Mouse (Mus musculus): Measurements from ENCODE around the gene Ttll9. TPM values are rescaled to one million over a fixed set of nuclear protein-coding genes. Genes with fewer than 3 reads are reported as not detected.

Ttll9 gene
- polyA plus RNA-seq, 1 experiment from 2014 or later, result 6.4 TPM

DNA sequence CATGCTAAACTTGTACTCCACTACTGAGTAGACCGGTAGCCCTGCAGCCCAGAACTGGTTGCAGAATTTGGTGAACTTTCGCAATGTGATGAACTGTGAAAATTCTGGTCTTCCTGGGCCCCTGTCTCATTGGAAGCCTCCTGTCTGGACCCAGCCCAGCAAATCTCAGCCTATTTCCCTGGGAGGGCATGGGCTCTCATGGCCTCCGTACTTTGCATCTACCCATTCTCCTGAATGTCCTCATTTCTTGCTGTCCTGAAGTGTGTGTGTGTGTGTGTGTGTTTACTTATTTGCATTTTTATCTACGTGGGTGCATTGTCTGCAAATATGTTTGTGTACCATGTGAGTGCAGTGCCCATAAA lies 87.7 kb downstream of the Ttll9 start:
- Histone ChIP-seq H3K4me2 (ENCODE audit: low read depth, low read length) (no peak overlapping the region), H3K4me3 (ENCODE audit: low read depth, low read length) (no peak overlapping the region), H3K27ac (ENCODE audit: low read depth, low read length) (peak overlapping the region; percentile 66; the same call in 1 of the 2 replicates), H3K36me3 (ENCODE audit: control insufficient read depth, insufficient read depth, low read length) (peaks cover 4% of the 10 kb centered on the region), H3K4me1 (ENCODE audit: control insufficient read depth, insufficient read depth, low read length) (no peaks in the 10 kb centered on the region), H3K9ac (replicated peaks; ENCODE audit: low read depth, low read length) (no peak overlapping the region), H3K9me3 (ENCODE audit: control insufficient read depth, low read length) (no peaks in the 10 kb centered on the region), H3K27me3 (ENCODE audit: control insufficient read depth, insufficient read depth, low read length) (no peaks in the 10 kb centered on the region)
- no peak for ATAC-seq (ENCODE audit: low read depth)
- 87% methylated on average over 4 of the region's 4 CpGs for WGBS

GRCm38 (mm10) chr2:153051095-153051494 lies 88.8 kb downstream of the Ttll9 start:
- ATAC-seq (ENCODE audit: low read depth), result no peak
- H3K9ac ChIP-seq (replicated peaks; ENCODE audit: low read depth, low read length), result no peak overlapping the region
- WGBS, result 89% methylated on average over 6 of the region's 6 CpGs
- H3K9me3 ChIP-seq (ENCODE audit: control insufficient read depth, low read length), result no peaks in the 10 kb centered on the region
- H3K27ac ChIP-seq (ENCODE audit: low read depth, low read length), result no peak overlapping the region
- peaks cover 4% of the 10 kb centered on the region for H3K36me3 ChIP-seq (ENCODE audit: control insufficient read depth, insufficient read depth, low read length)
- no peak overlapping the region for H3K4me2 ChIP-seq (ENCODE audit: low read depth, low read length)
- H3K4me3 ChIP-seq (ENCODE audit: low read depth, low read length), result no peak overlapping the region
- H3K4me1 ChIP-seq (ENCODE audit: control insufficient read depth, insufficient read depth, low read length), result no peaks in the 10 kb centered on the region
- no peaks in the 10 kb centered on the region for H3K27me3 ChIP-seq (ENCODE audit: control insufficient read depth, insufficient read depth, low read length)

DNA sequence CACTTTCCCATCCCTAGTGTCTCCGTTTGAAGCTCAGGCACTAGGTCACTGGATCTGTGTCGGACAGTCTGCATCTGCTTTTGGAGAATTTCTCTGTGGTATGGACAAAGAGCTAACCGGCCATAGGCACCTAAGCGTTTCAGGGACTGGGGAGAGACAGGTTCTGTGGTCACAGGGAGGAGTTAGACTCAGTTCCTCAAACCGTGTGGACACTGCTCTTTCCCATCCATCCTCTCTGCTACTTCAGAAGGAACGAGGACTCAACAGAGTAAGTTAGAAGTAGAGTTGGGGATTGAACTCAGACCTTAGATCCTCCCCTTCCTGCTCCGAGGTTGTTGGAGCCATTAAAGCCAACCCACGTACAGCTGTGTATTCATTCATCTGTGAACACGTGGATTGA lies 89.3 kb downstream of the Ttll9 start:
- no peak for ATAC-seq (ENCODE audit: low read depth)
- no peak overlapping the region for H3K4me2 ChIP-seq (ENCODE audit: low read depth, low read length)
- H3K9me3 ChIP-seq (ENCODE audit: control insufficient read depth, low read length), result no peaks in the 10 kb centered on the region
- H3K4me1 ChIP-seq (ENCODE audit: control insufficient read depth, insufficient read depth, low read length), result no peaks in the 10 kb centered on the region
- H3K4me3 ChIP-seq (ENCODE audit: low read depth, low read length), result no peak overlapping the region
- H3K9ac ChIP-seq (replicated peaks; ENCODE audit: low read depth, low read length), result no peak overlapping the region
- no peak overlapping the region for H3K27ac ChIP-seq (ENCODE audit: low read depth, low read length)
- 79% methylated on average over 9 of the region's 9 CpGs for WGBS
- H3K27me3 ChIP-seq (ENCODE audit: control insufficient read depth, insufficient read depth, low read length), result no peaks in the 10 kb centered on the region
- H3K36me3 ChIP-seq (ENCODE audit: control insufficient read depth, insufficient read depth, low read length), result peaks cover 4% of the 10 kb centered on the region

GRCm38 (mm10) chr2:153052700-153053351 lies 90.5 kb downstream of the Ttll9 start:
- H3K4me3 ChIP-seq (ENCODE audit: low read depth, low read length), result no peak overlapping the region
- ATAC-seq (ENCODE audit: low read depth), result no peak
- H3K4me2 ChIP-seq (ENCODE audit: low read depth, low read length), result no peak overlapping the region
- peaks cover 4% of the 10 kb centered on the region for H3K36me3 ChIP-seq (ENCODE audit: control insufficient read depth, insufficient read depth, low read length)
- no peak overlapping the region; the same call in 1 of the 2 replicates for H3K27ac ChIP-seq (ENCODE audit: low read depth, low read length)
- H3K9me3 ChIP-seq (ENCODE audit: control insufficient read depth, low read length), result no peaks in the 10 kb centered on the region
- H3K27me3 ChIP-seq (ENCODE audit: control insufficient read depth, insufficient read depth, low read length), result no peaks in the 10 kb centered on the region
- no peaks in the 10 kb centered on the region for H3K4me1 ChIP-seq (ENCODE audit: control insufficient read depth, insufficient read depth, low read length)
- 7% methylated on average over 29 of the region's 30 CpGs for WGBS
- no peak overlapping the region for H3K9ac ChIP-seq (replicated peaks; ENCODE audit: low read depth, low read length)

GRCm38 (mm10) chr2:153053896-153054295 lies 91.6 kb downstream of the Ttll9 start:
- Histone ChIP-seq H3K4me2 (ENCODE audit: low read depth, low read length) (no peak overlapping the region), H3K4me1 (ENCODE audit: control insufficient read depth, insufficient read depth, low read length) (no peaks in the 10 kb centered on the region), H3K9me3 (ENCODE audit: control insufficient read depth, low read length) (no peaks in the 10 kb centered on the region), H3K4me3 (ENCODE audit: low read depth, low read length) (no peak overlapping the region), H3K9ac (replicated peaks; ENCODE audit: low read depth, low read length) (no peak overlapping the region), H3K27ac (ENCODE audit: low read depth, low read length) (no peak overlapping the region), H3K27me3 (ENCODE audit: control insufficient read depth, insufficient read depth, low read length) (no peaks in the 10 kb centered on the region), H3K36me3 (ENCODE audit: control insufficient read depth, insufficient read depth, low read length) (peaks cover 4% of the 10 kb centered on the region)
- WGBS, result 86% methylated on average over 8 of the region's 8 CpGs
- ATAC-seq (ENCODE audit: low read depth), result no peak

- H3K27me3 ChIP-seq (ENCODE audit: control insufficient read depth, insufficient read depth, low read length), result no peaks in the 10 kb centered on the region
- H3K27ac ChIP-seq (ENCODE audit: low read depth, low read length), result no peak overlapping the region
- 67% methylated on average over 6 of the region's 6 CpGs for WGBS
- ATAC-seq (ENCODE audit: low read depth), result no peak
- H3K4me2 ChIP-seq (ENCODE audit: low read depth, low read length), result no peak overlapping the region
- H3K9me3 ChIP-seq (ENCODE audit: control insufficient read depth, low read length), result no peaks in the 10 kb centered on the region
- H3K4me1 ChIP-seq (ENCODE audit: control insufficient read depth, insufficient read depth, low read length), result no peaks in the 10 kb centered on the region
- H3K36me3 ChIP-seq (ENCODE audit: control insufficient read depth, insufficient read depth, low read length), result peaks cover 4% of the 10 kb centered on the region
- H3K9ac ChIP-seq (replicated peaks; ENCODE audit: low read depth, low read length), result no peak overlapping the region
- no peak overlapping the region for H3K4me3 ChIP-seq (ENCODE audit: low read depth, low read length)
Observed at GRCm38 (mm10) chr2:153055270-153055920, 93.1 kb downstream of the Ttll9 start.

Other genes with a start within 250 kb of the Ttll9 start
- 49.9 and 50.4 TPM in 2 replicates for gene Id1, start 226.2 kb upstream of the Ttll9 start, polyA plus RNA-seq (2014; fragmentation: Nextera tagmentation; extraction: Ambion mirVana)
- 3.6 and 4.5 TPM in 2 replicates for gene Cox4i2, start 208.3 kb upstream of the Ttll9 start, polyA plus RNA-seq (2014; fragmentation: Nextera tagmentation; extraction: Ambion mirVana)
- 142 and 159 TPM in 2 replicates for gene Bcl2l1, start 130.8 kb upstream of the Ttll9 start, polyA plus RNA-seq (2014; fragmentation: Nextera tagmentation; extraction: Ambion mirVana)
- gene Tpx2, start 114.5 kb upstream of the Ttll9 start, polyA plus RNA-seq (2014; fragmentation: Nextera tagmentation; extraction: Ambion mirVana), result 7.5 and 12.6 TPM in 2 replicates
- not detected in 2 replicates for gene Mylk2, start 51.1 kb upstream of the Ttll9 start, polyA plus RNA-seq (2014; fragmentation: Nextera tagmentation; extraction: Ambion mirVana)
- 2.9 and 3.4 TPM in 2 replicates for gene Foxs1, start 29.3 kb upstream of the Ttll9 start, polyA plus RNA-seq (2014; fragmentation: Nextera tagmentation; extraction: Ambion mirVana)
- gene Dusp15, start 10.8 kb upstream of the Ttll9 start, polyA plus RNA-seq (2014; fragmentation: Nextera tagmentation; extraction: Ambion mirVana), result 9.2 and 12.6 TPM in 2 replicates
- gene Pdrg1, start 52.9 kb downstream of the Ttll9 start, polyA plus RNA-seq (2014; fragmentation: Nextera tagmentation; extraction: Ambion mirVana), result 157 TPM in 2 replicates
- 0.81 and 1.5 TPM in 2 replicates for gene Xkr7, start 69.4 kb downstream of the Ttll9 start, polyA plus RNA-seq (2014; fragmentation: Nextera tagmentation; extraction: Ambion mirVana)
- gene Ccm2l, start 103.5 kb downstream of the Ttll9 start, polyA plus RNA-seq (2014; fragmentation: Nextera tagmentation; extraction: Ambion mirVana), result 1.2 and 1.9 TPM in 2 replicates
- 1.0 and 2.5 TPM in 2 replicates for gene Hck, start 146.0 kb downstream of the Ttll9 start, polyA plus RNA-seq (2014; fragmentation: Nextera tagmentation; extraction: Ambion mirVana)
- 82.2 and 88.1 TPM in 2 replicates for gene Tm9sf4, start 198.8 kb downstream of the Ttll9 start, polyA plus RNA-seq (2014; fragmentation: Nextera tagmentation; extraction: Ambion mirVana)